Mouse (Mus musculus): Measurements from ENCODE around the gene Pdpk1.

- TF ChIP-seq EP300 (IDR thresholded peaks at IDR 0.05): no peak
- TF ChIP-seq CTCF (IDR thresholded peaks at IDR 0.05): 0 out of 2 replicates have a peak, but pooled peaks have one; percentile 8
Observed at GRCm38 (mm10) chr17:24154463-24154862, 3.7 kb upstream of the Pdpk1 start.
